Mouse (Mus musculus) testis, adult 2 months (tissue): ENCODE measurements around the gene Lima1.

Experiments used
- CTCF ChIP-seq: fragments of 200-500 bp; IDR thresholded peaks from 2 replicates; pipeline ENCODE4 v1.5.1; 2012; ENCODE audit warnings: low read depth, mild to moderate bottlenecking, inconsistent platforms, low read length, moderate library complexity; ENCODE audit not compliant: control insufficient read depth, insufficient read depth, insufficient replicate concordance
- POLR2A ChIP-seq: fragments of 200-500 bp; IDR thresholded peaks from 2 replicates; pipeline ENCODE4 v1.6.1; 2012; ENCODE audit warnings: low read depth, mild to moderate bottlenecking, inconsistent platforms, low read length, moderate library complexity; ENCODE audit not compliant: control insufficient read depth

DNA sequence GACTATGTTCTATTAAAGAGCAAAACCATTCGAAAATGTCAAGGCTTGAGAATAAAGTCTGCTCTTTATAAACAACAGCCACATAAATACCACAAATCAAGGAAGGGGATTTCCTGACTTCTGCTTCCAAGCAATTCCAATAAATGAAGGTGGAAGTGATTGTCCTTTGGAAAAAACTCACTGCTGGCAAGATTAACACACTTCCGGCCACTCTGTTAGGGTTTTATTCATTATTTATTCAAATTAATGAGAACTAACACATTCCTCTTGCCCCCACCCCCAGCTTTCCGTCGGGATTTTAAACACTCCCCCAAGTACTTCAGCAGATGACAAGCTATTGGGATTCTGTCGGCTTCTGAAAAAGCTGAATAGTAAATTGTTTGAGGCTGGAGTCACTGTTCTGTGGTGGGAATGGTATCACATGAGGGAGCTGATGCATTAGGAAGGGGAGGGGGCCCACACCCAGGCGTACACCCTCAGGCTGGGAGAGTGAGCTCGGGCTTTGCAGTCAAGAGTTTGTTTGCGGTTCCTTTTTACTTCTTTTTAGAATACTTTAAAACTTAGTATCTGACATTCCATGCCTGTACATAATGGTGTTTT lies 14.1 kb upstream of the Lima1 start:
- TF ChIP-seq POLR2A = no peak
- TF ChIP-seq CTCF = no peak
